ENCODE assay signal across 17 mouse cellular contexts in the genomic region with DNA sequence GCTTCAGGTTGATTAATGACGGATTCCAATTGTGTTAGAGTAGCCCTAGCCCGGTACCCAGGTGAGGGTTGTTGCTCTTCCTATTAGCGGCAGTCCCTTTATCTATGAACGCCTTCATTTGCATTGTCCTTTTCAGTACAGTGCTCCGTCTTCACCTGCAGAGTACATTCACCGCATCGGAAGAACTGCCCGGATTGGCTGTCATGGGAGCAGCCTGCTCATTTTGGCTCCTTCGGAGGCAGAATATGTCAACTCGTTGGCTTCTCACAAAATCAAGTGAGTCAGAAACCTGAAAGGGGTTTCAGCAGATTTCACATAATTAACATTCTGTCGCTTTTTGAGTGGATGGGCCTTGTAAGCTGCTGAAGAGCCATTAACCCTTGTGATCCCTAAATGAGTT. TPM values are rescaled to one million over a fixed set of nuclear protein-coding genes. Genes with fewer than 3 reads are reported as not detected.
DNase-seq lines count a peak whose midpoint lies in the region; ATAC-seq and TF ChIP-seq lines count a peak whose summit lies in the region.
"Had no signal": no experiment of that assay in that cellular context is flagged by ENCODE, and none has a peak within 500 bp of the region (broad histone marks: within the 10 kb centered on the region; RNA-seq: fewer than 3 reads in every experiment).

No protein-coding gene starts in this region.

- H3K4me2 ChIP-seq in forebrain, postnatal 0 days (ENCODE audit: low read depth): no peak overlapping the region
- H3K4me2 ChIP-seq in forebrain, embryonic 14.5 days (ENCODE audit: low read length): no peak overlapping the region
- H3K4me2 ChIP-seq in heart, embryonic 11.5 days: no peak overlapping the region
- H3K4me2 ChIP-seq: embryonic facial prominence, embryonic 12.5 days; forebrain, embryonic 15.5 days had no signal

- peaks cover 37% of the 10 kb centered on the region for H3K36me3 ChIP-seq in forebrain, postnatal 0 days (ENCODE audit: insufficient read depth)
- peaks cover 45% of the 10 kb centered on the region for H3K36me3 ChIP-seq in forebrain, embryonic 14.5 days (ENCODE audit: control insufficient read depth, insufficient read depth, low read length)
- peaks cover 22% of the 10 kb centered on the region for H3K36me3 ChIP-seq in heart, embryonic 11.5 days (ENCODE audit: control insufficient read depth, insufficient read depth, low read length)

- no peaks in the 10 kb centered on the region for H3K27me3 ChIP-seq in forebrain, postnatal 0 days (ENCODE audit: insufficient read depth, low read length)
- H3K27me3 ChIP-seq in forebrain, embryonic 14.5 days (replicated peaks; ENCODE audit: control insufficient read depth, insufficient read depth, low read length): no peaks in the 10 kb centered on the region
- no peaks in the 10 kb centered on the region for H3K27me3 ChIP-seq in heart, embryonic 11.5 days (ENCODE audit: control insufficient read depth, insufficient read depth, low read length)
- H3K27me3 ChIP-seq: embryonic facial prominence, embryonic 12.5 days; forebrain, embryonic 15.5 days had no signal

- no peak for TF ChIP-seq CTCF in forebrain, postnatal 0 days (IDR thresholded peaks at IDR 0.05; ENCODE audit: low read depth)

- no peak overlapping the region for H3K9ac ChIP-seq in forebrain, postnatal 0 days
- H3K9ac ChIP-seq in forebrain, embryonic 14.5 days (ENCODE audit: low read length): no peak overlapping the region
- H3K9ac ChIP-seq in heart, embryonic 11.5 days (ENCODE audit: low read depth, low read length): no peak overlapping the region
- H3K9ac ChIP-seq: embryonic facial prominence, embryonic 12.5 days; forebrain, embryonic 15.5 days had no signal

- peak; percentile 50 to 51 for DNase-seq in cerebellum, postnatal 14 days
- DNase-seq in cerebellum, postnatal 4 days (ENCODE audit: low spot score in 2 of 2): no peak
- peak; percentile 44 for DNase-seq in forebrain, postnatal 0 days
- DNase-seq in forebrain, embryonic 14.5 days (ENCODE audit: low spot score): no peak
- DNase-seq in layer of hippocampus, postnatal 14 days (ENCODE audit: low spot score in 2 of 2): peak; percentile 6 to 9
- no peak for DNase-seq in layer of hippocampus, adult 9-11 months
- DNase-seq: adrenal gland, adult 2 months; adrenal gland, postnatal 10 days; adrenal gland, postnatal 25 days; cerebellum, adult 11-12 months; cerebellum, adult 2 months; cerebellum, adult 9-10 months; cerebellum, postnatal 36 days had no signal

- H3K27ac ChIP-seq in forebrain, postnatal 0 days (ENCODE audit: low read depth, low read length): peak overlapping the region; percentile 45; the same call in 1 of the 2 replicates
- H3K27ac ChIP-seq in forebrain, embryonic 14.5 days (ENCODE audit: low read depth, low read length): no peak overlapping the region
- no peak overlapping the region for H3K27ac ChIP-seq in heart, embryonic 11.5 days (ENCODE audit: low read depth, low read length)
- H3K27ac ChIP-seq: embryonic facial prominence, embryonic 10.5 days; embryonic facial prominence, embryonic 12.5 days; forebrain, embryonic 15.5 days had no signal

- peaks cover 2% of the 10 kb centered on the region; the same call in 1 of the 2 replicates for H3K4me1 ChIP-seq in forebrain, postnatal 0 days (ENCODE audit: insufficient read depth)
- no peaks in the 10 kb centered on the region for H3K4me1 ChIP-seq in forebrain, embryonic 14.5 days (ENCODE audit: control insufficient read depth, insufficient read depth, low read length)
- H3K4me1 ChIP-seq in heart, embryonic 11.5 days (ENCODE audit: control insufficient read depth, insufficient read depth, low read length): no peaks in the 10 kb centered on the region
- H3K4me1 ChIP-seq: embryonic facial prominence, embryonic 10.5 days; embryonic facial prominence, embryonic 12.5 days; forebrain, embryonic 15.5 days had no signal

- no peaks in the 10 kb centered on the region for H3K9me3 ChIP-seq in forebrain, postnatal 0 days (ENCODE audit: low read length)
- H3K9me3 ChIP-seq in forebrain, embryonic 14.5 days (replicated peaks; ENCODE audit: control insufficient read depth, low read length): no peaks in the 10 kb centered on the region
- H3K9me3 ChIP-seq in heart, embryonic 11.5 days (replicated peaks; ENCODE audit: control insufficient read depth, low read length): no peaks in the 10 kb centered on the region
- H3K9me3 ChIP-seq: embryonic facial prominence, embryonic 10.5 days; embryonic facial prominence, embryonic 12.5 days; forebrain, embryonic 15.5 days had no signal

- no peak overlapping the region for H3K4me3 ChIP-seq in forebrain, postnatal 0 days (ENCODE audit: low read depth, low read length)
- H3K4me3 ChIP-seq in forebrain, embryonic 14.5 days (ENCODE audit: low read depth, low read length): no peak overlapping the region
- no peak overlapping the region for H3K4me3 ChIP-seq in heart, embryonic 11.5 days (ENCODE audit: low read depth, low read length)
- H3K4me3 ChIP-seq: embryonic facial prominence, embryonic 10.5 days; embryonic facial prominence, embryonic 12.5 days; forebrain, embryonic 15.5 days had no signal

- ATAC-seq in forebrain, postnatal 0 days: peak; percentile 32; the same call in 1 of the 2 replicates
- ATAC-seq in forebrain, embryonic 14.5 days: no peak
- no peak for ATAC-seq in heart, embryonic 11.5 days (replicated peaks; ENCODE audit: insufficient number of reproducible peaks, low FRiP score, low TSS enrichment)
- ATAC-seq: forebrain, embryonic 15.5 days had no signal

- WGBS in forebrain, postnatal 0 days: 62% methylated on average over 11 of the region's 11 CpGs
- 76% methylated on average over 11 of the region's 11 CpGs for WGBS in forebrain, embryonic 14.5 days
- WGBS in heart, embryonic 11.5 days (ENCODE audit: insufficient replicate concordance): 88% methylated on average over 11 of the region's 11 CpGs

RNA-seq across cellular contexts. Expression of a gene that starts 35.3 kb away (rescaled TPM):
- 22.3 and 22.9 TPM in 2 replicates for total RNA-seq in forebrain, postnatal 0 days (2014; rRNA removed)
- polyA plus RNA-seq in forebrain, postnatal 0 days (2015; fragmentation: Nextera tagmentation; extraction: Ambion mirVana): 9.0 and 10.0 TPM in 2 replicates
- polyA plus RNA-seq in forebrain, embryonic 14.5 days (2014; fragmentation: Nextera tagmentation; extraction: Ambion mirVana): 13.5 and 15.7 TPM in 2 replicates
- total RNA-seq in layer of hippocampus, postnatal 14 days (2021): 1 to 10 TPM; 7.4 to 8.0 TPM
- 9.1 and 9.4 TPM in 2 replicates for polyA plus RNA-seq in heart, embryonic 11.5 days (2014; fragmentation: Nextera tagmentation; extraction: Ambion mirVana)

RNA-seq across cellular contexts. Expression of a gene that starts 35.4 kb away (rescaled TPM):
- total RNA-seq in forebrain, postnatal 0 days (2014; rRNA removed): 59.4 and 86.0 TPM in 2 replicates
- polyA plus RNA-seq in forebrain, postnatal 0 days (2015; fragmentation: Nextera tagmentation; extraction: Ambion mirVana): 11.1 and 15.8 TPM in 2 replicates
- polyA plus RNA-seq in forebrain, embryonic 14.5 days (2014; fragmentation: Nextera tagmentation; extraction: Ambion mirVana): 20.2 and 24.9 TPM in 2 replicates
- 10 to 100 TPM; 35.5 to 41.1 TPM for total RNA-seq in layer of hippocampus, postnatal 14 days (2021)
- polyA plus RNA-seq in heart, embryonic 11.5 days (2014; fragmentation: Nextera tagmentation; extraction: Ambion mirVana): 13.7 and 13.9 TPM in 2 replicates

RNA-seq across cellular contexts. Expression of a gene that starts 40.9 kb away (rescaled TPM):
- total RNA-seq in forebrain, postnatal 0 days (2014; rRNA removed): 0.38 and 0.57 TPM in 2 replicates
- 0.16 and 1.0 TPM in 2 replicates for polyA plus RNA-seq in forebrain, postnatal 0 days (2015; fragmentation: Nextera tagmentation; extraction: Ambion mirVana)
- polyA plus RNA-seq in forebrain, embryonic 14.5 days (2014; fragmentation: Nextera tagmentation; extraction: Ambion mirVana): 1.4 and 1.5 TPM in 2 replicates
- under 1 TPM; 0.14 to 0.28 TPM for total RNA-seq in layer of hippocampus, postnatal 14 days (2021)
- polyA plus RNA-seq in heart, embryonic 11.5 days (2014; fragmentation: Nextera tagmentation; extraction: Ambion mirVana): not detected in 2 replicates
- total RNA-seq: adrenal gland, adult 2 months; adrenal gland, postnatal 25 days had no signal

Comparison
In these comparisons a context has a peak if more than half of its experiments do, and no peak if none do; other contexts are left out.
1. DNase-seq: peak in cerebellum, postnatal 14 days (2 of 2), forebrain, postnatal 0 days (single experiment) and layer of hippocampus, postnatal 14 days (2 of 2); none in cerebellum, postnatal 4 days (0 of 2), forebrain, embryonic 14.5 days (single experiment) and layer of hippocampus, adult 9-11 months (single experiment).